Mouse (Mus musculus) small intestine, adult 2 months (tissue): ENCODE measurements around the gene Hist1h4i.

Experiments
- CTCF ChIP-seq: fragments of 200-500 bp; IDR thresholded peaks from 2 replicates; pipeline ENCODE4 v1.5.1; 2012; ENCODE audit warnings: low read depth, mild to moderate bottlenecking, control low read depth, inconsistent platforms, low read length, moderate library complexity, mixed read lengths; ENCODE audit not compliant: insufficient replicate concordance, insufficient read length; ENCODE audit errors: extremely low read depth
- POLR2A ChIP-seq: fragments of 200-500 bp; IDR thresholded peaks from 2 replicates; pipeline ENCODE4 v1.6.1; 2012; ENCODE audit warnings: low read depth, mild to moderate bottlenecking, control low read depth, inconsistent platforms, low read length, moderate library complexity

- TF ChIP-seq CTCF: no peak
- no peak for TF ChIP-seq POLR2A
Observed at GRCm38 (mm10) chr13:22021581-22021980, 19.6 kb downstream of the Hist1h4i start.
